Mouse (Mus musculus) gastrocnemius, adult 18-20 months (tissue): ENCODE measurements around the gene Cyp2c54. TPM values are rescaled to one million over a fixed set of nuclear protein-coding genes. Genes with fewer than 3 reads are reported as not detected.
"Not testable (repeated sequence)": the region's sequence is repeated elsewhere in the genome, so short reads cannot be mapped to it uniquely, and the experiment has no call there.

ENCODE experiments used
- DNase-seq: peaks from one replicate; pipeline ENCODE4 v3.0.0; 2021; ENCODE audit warnings: low spot score
- long read RNA-seq, 2 experiments: library from polyadenylated mRNA; stranded (forward); transcript quantifications; one replicate each; pipeline ENCODE4 v2.0.0; 2021
- total RNA-seq, 2 experiments: library from RNA; stranded (reverse); gene quantifications; 2 replicates each; pipeline ENCODE4 v1.2.3; 2021

The Cyp2c54 gene
- not detected for total RNA-seq
- long read RNA-seq, experiment 1: 0 reads
- long read RNA-seq, experiment 2: 0 reads

- no peak for DNase-seq
Measured at GRCm38 (mm10) chr19:40073701-40074100, at the start of gene Cyp2c54. Gene Cyp2c54 (minus strand): TSS chr19:40073827.

GRCm38 (mm10) chr19:40119624-40120023 lies 46.0 kb upstream of the Cyp2c54 start:
- not testable (repeated sequence) for DNase-seq

GRCm38 (mm10) chr19:40091111-40091510 lies 17.5 kb upstream of the Cyp2c54 start:
- DNase-seq: no peak

- DNase-seq: not testable (repeated sequence)
Measured at GRCm38 (mm10) chr19:40089421-40089820, 15.8 kb upstream of the Cyp2c54 start, which contains the start of gene Cyp2c50. Gene Cyp2c50 (plus strand): TSS chr19:40089688.

- no peak for DNase-seq
Measured at GRCm38 (mm10) chr19:40088381-40088780, 14.8 kb upstream of the Cyp2c54 start.

- not testable (repeated sequence) for DNase-seq
Measured at GRCm38 (mm10) chr19:39992140-39992539, 81.5 kb downstream of the Cyp2c54 start, which contains the start of gene Cyp2c37. Gene Cyp2c37 (plus strand): TSS chr19:39992424.

GRCm38 (mm10) chr19:39989471-39989870 lies 84.2 kb downstream of the Cyp2c54 start:
- DNase-seq: no peak

Other genes with a start within 250 kb of the Cyp2c54 start
- not detected for gene Cyp2c69, start 187.0 kb downstream of the Cyp2c54 start, total RNA-seq
- gene Cyp2c37, start 81.4 kb downstream of the Cyp2c54 start, total RNA-seq: not detected
- gene Cyp2c50, start 15.9 kb upstream of the Cyp2c54 start, total RNA-seq: under 1 TPM in 1 of 2 experiments, not detected in 1; 0.26 TPM
- gene Cyp2c70, start 113.5 kb upstream of the Cyp2c54 start, total RNA-seq: not detected
- gene Pdlim1, start 198.0 kb upstream of the Cyp2c54 start, total RNA-seq: 100 to 1,000 TPM; 101 to 168 TPM